Mouse (Mus musculus) spleen, postnatal 14 days (tissue): ENCODE results near the gene Vamp8.

Experiments used
- DNase-seq, 2 experiments: peaks; one replicate each; pipeline ENCODE4 v3.0.0; 2021 to 2022; ENCODE audit warnings: low spot score in 2 of 2

Gene Vamp8

GRCm38 (mm10) chr6:72389941-72390771 is at the start of gene Vamp8:
Vamp8 (minus strand) TSS chr6:72390703.
- DNase-seq: peak; percentile 60 to 63

GRCm38 (mm10) chr6:72439355-72440185 is 49.1 kb upstream of the Vamp8 start, which contains the start of gene Mat2a:
Mat2a (minus strand) TSS chr6:72439558.
- DNase-seq: peak; percentile 87 to 92

GRCm38 (mm10) chr6:72438862-72439354 is 48.4 kb upstream of the Vamp8 start:
- peak; percentile 71 to 76 for DNase-seq

GRCm38 (mm10) chr6:72438226-72438625 is 47.7 kb upstream of the Vamp8 start:
- DNase-seq: no peak

GRCm38 (mm10) chr6:72432153-72432552 is 41.6 kb upstream of the Vamp8 start:
- no peak for DNase-seq

GRCm38 (mm10) chr6:72430989-72431921 is 40.8 kb upstream of the Vamp8 start:
- no peak for DNase-seq

GRCm38 (mm10) chr6:72429061-72429842 is 38.7 kb upstream of the Vamp8 start:
- no peak for DNase-seq

- peak; percentile 56 to 70 for DNase-seq
Observed at GRCm38 (mm10) chr6:72428036-72428435, 37.5 kb upstream of the Vamp8 start.

GRCm38 (mm10) chr6:72425646-72426045 is 35.1 kb upstream of the Vamp8 start:
- DNase-seq: no peak

GRCm38 (mm10) chr6:72420901-72421300 is 30.4 kb upstream of the Vamp8 start:
- DNase-seq: no peak

GRCm38 (mm10) chr6:72419806-72420205 is 29.3 kb upstream of the Vamp8 start:
- DNase-seq: no peak

- DNase-seq: no peak
Observed at GRCm38 (mm10) chr6:72418279-72418678, 27.8 kb upstream of the Vamp8 start.

- DNase-seq: no peak
Observed at GRCm38 (mm10) chr6:72415964-72416772, 25.7 kb upstream of the Vamp8 start.

- DNase-seq: no peak
Observed at GRCm38 (mm10) chr6:72415181-72415580, 24.7 kb upstream of the Vamp8 start.

- peak; percentile 86 to 91 for DNase-seq
Observed at GRCm38 (mm10) chr6:72414076-72414756, 23.7 kb upstream of the Vamp8 start, which contains the start of gene Ggcx. Ggcx (plus strand) TSS chr6:72414308.

- DNase-seq: no peak
Observed at GRCm38 (mm10) chr6:72410518-72410917, 20.0 kb upstream of the Vamp8 start.

- DNase-seq: no peak
Observed at GRCm38 (mm10) chr6:72410003-72410402, 19.5 kb upstream of the Vamp8 start.

GRCm38 (mm10) chr6:72409567-72409966 is 19.1 kb upstream of the Vamp8 start:
- peak in 1 of 2 experiments; percentile 59 for DNase-seq

- peak; percentile 65 to 83 for DNase-seq
Observed at GRCm38 (mm10) chr6:72407119-72407518, 16.6 kb upstream of the Vamp8 start.
